Mouse (Mus musculus): ENCODE measurements around the gene Unc79. TPM values are rescaled to one million over a fixed set of nuclear protein-coding genes. Genes with fewer than 3 reads are reported as not detected.

Unc79 gene
- polyA plus RNA-seq, 1 experiment from 2014 or later, result 0.24 TPM

GRCm38 (mm10) chr12:103100088-103100487 is 151.4 kb downstream of the Unc79 start:
- WGBS, result 62% methylated on average over 5 of the region's 5 CpGs
- TF ChIP-seq CTCF (IDR thresholded peaks at IDR 0.05) (peak; percentile 20; the same call in 1 of the 2 replicates), EP300 (IDR thresholded peaks at IDR 0.05) (no peak)
- H3K4me3 ChIP-seq (ENCODE audit: low read depth, low read length), result no peak overlapping the region

GRCm38 (mm10) chr12:103103041-103103440 is 154.4 kb downstream of the Unc79 start:
- Histone ChIP-seq H3K36me3 (ENCODE audit: insufficient read depth, low read length) (no peaks in the 10 kb centered on the region), H3K27me3 (replicated peaks; ENCODE audit: insufficient read depth, low read length) (no peaks in the 10 kb centered on the region), H3K9me3 (ENCODE audit: low read length) (no peaks in the 10 kb centered on the region), H3K4me2 (replicated peaks; ENCODE audit: low read depth, low read length) (no peak overlapping the region), H3K4me3 (ENCODE audit: low read depth, low read length) (no peak overlapping the region), H3K4me1 (ENCODE audit: insufficient read depth, low read depth, low read length) (no peaks in the 10 kb centered on the region), H3K27ac (ENCODE audit: low read length) (no peak overlapping the region), H3K9ac (replicated peaks; ENCODE audit: low read depth) (no peak overlapping the region)
- DNase-seq (ENCODE audit: low spot score), result no peak
- WGBS, result 62% methylated on average over 2 of the region's 2 CpGs
- no peak for ATAC-seq
- no peak for TF ChIP-seq CTCF (IDR thresholded peaks at IDR 0.05)
- no peak for TF ChIP-seq EP300 (IDR thresholded peaks at IDR 0.05)

More at GRCm38 (mm10) chr12:103100088-103100487, 151.4 kb downstream of the Unc79 start:
- Histone ChIP-seq H3K27ac (ENCODE audit: low read length) (no peak overlapping the region), H3K9me3 (ENCODE audit: low read length) (no peaks in the 10 kb centered on the region), H3K4me1 (ENCODE audit: insufficient read depth, low read depth, low read length) (no peaks in the 10 kb centered on the region), H3K36me3 (ENCODE audit: insufficient read depth, low read length) (no peaks in the 10 kb centered on the region), H3K9ac (replicated peaks; ENCODE audit: low read depth) (no peak overlapping the region), H3K27me3 (replicated peaks; ENCODE audit: insufficient read depth, low read length) (no peaks in the 10 kb centered on the region), H3K4me2 (replicated peaks; ENCODE audit: low read depth, low read length) (no peak overlapping the region)
- ATAC-seq, result no peak
- no peak for DNase-seq (ENCODE audit: low spot score)

- Histone ChIP-seq H3K27me3 (replicated peaks; ENCODE audit: insufficient read depth, low read length) (no peaks in the 10 kb centered on the region), H3K9ac (replicated peaks; ENCODE audit: low read depth) (no peak overlapping the region), H3K4me1 (ENCODE audit: insufficient read depth, low read depth, low read length) (no peaks in the 10 kb centered on the region), H3K9me3 (ENCODE audit: low read length) (no peaks in the 10 kb centered on the region), H3K36me3 (ENCODE audit: insufficient read depth, low read length) (no peaks in the 10 kb centered on the region), H3K4me2 (replicated peaks; ENCODE audit: low read depth, low read length) (no peak overlapping the region), H3K27ac (ENCODE audit: low read length) (no peak overlapping the region), H3K4me3 (ENCODE audit: low read depth, low read length) (no peak overlapping the region)
- ATAC-seq (no peak), DNase-seq (ENCODE audit: low spot score) (peak; percentile 23)
- 11% methylated on average over 5 of the region's 5 CpGs for WGBS
- TF ChIP-seq EP300 (IDR thresholded peaks at IDR 0.05) (no peak), CTCF (IDR thresholded peaks at IDR 0.05) (no peak)
These were observed 154.9 kb downstream of the Unc79 start for GRCm38 (mm10) chr12:103103601-103104000.

GRCm38 (mm10) chr12:103109301-103109700 is 160.6 kb downstream of the Unc79 start:
- Histone ChIP-seq H3K4me1 (ENCODE audit: insufficient read depth, low read depth, low read length) (no peaks in the 10 kb centered on the region), H3K36me3 (ENCODE audit: insufficient read depth, low read length) (no peaks in the 10 kb centered on the region), H3K4me2 (replicated peaks; ENCODE audit: low read depth, low read length) (no peak overlapping the region), H3K27ac (ENCODE audit: low read length) (no peak overlapping the region), H3K4me3 (ENCODE audit: low read depth, low read length) (no peak overlapping the region), H3K27me3 (replicated peaks; ENCODE audit: insufficient read depth, low read length) (no peaks in the 10 kb centered on the region), H3K9ac (replicated peaks; ENCODE audit: low read depth) (no peak overlapping the region), H3K9me3 (ENCODE audit: low read length) (no peaks in the 10 kb centered on the region)
- DNase-seq (ENCODE audit: low spot score), result no peak
- TF ChIP-seq CTCF (IDR thresholded peaks at IDR 0.05) (no peak), EP300 (IDR thresholded peaks at IDR 0.05) (no peak)
- 84% methylated on average over 7 of the region's 7 CpGs for WGBS
- ATAC-seq, result no peak

GRCm38 (mm10) chr12:103116639-103117038 is 168.0 kb downstream of the Unc79 start:
- Histone ChIP-seq H3K36me3 (ENCODE audit: insufficient read depth, low read length) (no peaks in the 10 kb centered on the region), H3K27me3 (replicated peaks; ENCODE audit: insufficient read depth, low read length) (no peaks in the 10 kb centered on the region), H3K9me3 (ENCODE audit: low read length) (no peaks in the 10 kb centered on the region), H3K4me3 (ENCODE audit: low read depth, low read length) (no peak overlapping the region), H3K4me1 (ENCODE audit: insufficient read depth, low read depth, low read length) (no peaks in the 10 kb centered on the region), H3K4me2 (replicated peaks; ENCODE audit: low read depth, low read length) (no peak overlapping the region), H3K9ac (replicated peaks; ENCODE audit: low read depth) (no peak overlapping the region), H3K27ac (ENCODE audit: low read length) (no peak overlapping the region)
- no peak for DNase-seq (ENCODE audit: low spot score)
- no peak for TF ChIP-seq EP300 (IDR thresholded peaks at IDR 0.05)
- TF ChIP-seq CTCF (IDR thresholded peaks at IDR 0.05), result no peak
- no peak for ATAC-seq
- 78% methylated on average over 8 of the region's 8 CpGs for WGBS

GRCm38 (mm10) chr12:103117517-103118193 is 169.0 kb downstream of the Unc79 start:
- Histone ChIP-seq H3K4me3 (ENCODE audit: low read depth, low read length) (no peak overlapping the region), H3K36me3 (ENCODE audit: insufficient read depth, low read length) (no peaks in the 10 kb centered on the region), H3K4me2 (replicated peaks; ENCODE audit: low read depth, low read length) (no peak overlapping the region), H3K27ac (ENCODE audit: low read length) (no peak overlapping the region), H3K27me3 (replicated peaks; ENCODE audit: insufficient read depth, low read length) (no peaks in the 10 kb centered on the region), H3K4me1 (ENCODE audit: insufficient read depth, low read depth, low read length) (no peaks in the 10 kb centered on the region), H3K9me3 (ENCODE audit: low read length) (no peaks in the 10 kb centered on the region), H3K9ac (replicated peaks; ENCODE audit: low read depth) (no peak overlapping the region)
- peak; percentile 43; the same call in 1 of the 2 replicates for ATAC-seq
- WGBS, result 52% methylated on average over 10 of the region's 10 CpGs
- TF ChIP-seq CTCF (IDR thresholded peaks at IDR 0.05), result no peak
- no peak for TF ChIP-seq EP300 (IDR thresholded peaks at IDR 0.05)
- DNase-seq (ENCODE audit: low spot score), result peak; percentile 22
